Mouse (Mus musculus): ENCODE measurements at regions not wholly inside any gene's neighbourhood (a gene's known extent, or its start where the extent isn't known, plus 50 kb on each side); places are given as distances from the start of the nearest gene placed in this dataset.

DNA sequence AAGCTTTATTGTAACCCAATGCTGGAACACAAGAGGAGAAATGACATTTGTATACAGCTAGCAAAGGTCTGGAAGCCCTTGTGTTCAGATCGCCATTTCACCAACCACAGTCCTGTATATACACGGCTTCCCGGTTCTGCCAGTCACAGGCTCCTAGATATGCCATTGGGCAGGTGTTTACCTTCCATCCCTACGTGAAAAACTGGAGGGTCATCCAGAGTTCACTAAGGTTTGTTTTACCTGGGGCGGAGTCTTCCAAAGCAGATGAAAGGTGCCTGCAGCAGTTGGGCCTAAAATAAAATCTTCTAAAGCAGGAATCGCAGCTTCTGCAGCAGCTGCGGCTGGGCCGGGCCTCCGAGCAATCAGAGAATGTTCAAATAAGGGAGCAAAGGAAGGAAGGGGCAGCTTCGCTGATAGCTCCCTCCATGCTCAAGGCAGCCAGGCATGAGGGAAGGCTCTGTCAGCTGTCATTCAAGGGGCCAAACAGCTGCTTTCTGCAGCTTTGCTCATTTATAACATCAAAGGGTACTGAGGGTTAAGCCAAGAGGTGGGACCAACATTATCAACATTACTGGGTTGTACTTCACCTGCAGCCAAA is 81.7 kb upstream of the Hmga2 start:
- TF ChIP-seq CTCF (IDR thresholded peaks at IDR 0.05; ENCODE audit: extremely low read depth, insufficient read length, insufficient replicate concordance, low read depth, low read length) (no peak), POLR2A (IDR thresholded peaks at IDR 0.05; ENCODE audit: low read depth, low read length) (no peak)

Data from small intestine, adult 2 months (tissue).